8 mouse cellular contexts compared by ENCODE assay signal in genomic region chr5:34185791-34186190, GRCm38 (mm10). TPM values are rescaled to one million over a fixed set of nuclear protein-coding genes. Genes with fewer than 3 reads are reported as not detected.
DNase-seq lines count a peak whose midpoint lies in the region; ATAC-seq and TF ChIP-seq lines count a peak whose summit lies in the region.

No protein-coding gene starts in this region.

- peak overlapping the region; percentile 90 for H3K4me2 ChIP-seq in heart, embryonic 11.5 days
- H3K4me2 ChIP-seq in forebrain, embryonic 15.5 days (replicated peaks) = peak overlapping the region; percentile 94
- peak overlapping the region; percentile 74 for H3K4me2 ChIP-seq in limb, embryonic 15.5 days

- H3K9ac ChIP-seq in heart, embryonic 11.5 days (ENCODE audit: low read depth, low read length) = peak overlapping the region; percentile 90
- peak overlapping the region; percentile 77 for H3K9ac ChIP-seq in forebrain, embryonic 15.5 days (replicated peaks)
- H3K9ac ChIP-seq in limb, embryonic 15.5 days = peak overlapping the region; percentile 87; the same call in 1 of the 2 replicates

- no peak overlapping the region for H3K27ac ChIP-seq in heart, embryonic 11.5 days (ENCODE audit: low read depth, low read length)
- H3K27ac ChIP-seq in bone marrow macrophage, adult 2 months (ENCODE audit: insufficient read depth, low read depth, low read length) = no peak overlapping the region
- no peak overlapping the region for H3K27ac ChIP-seq in forebrain, embryonic 15.5 days (replicated peaks)
- H3K27ac ChIP-seq in limb, embryonic 15.5 days = peak overlapping the region; percentile 96; the same call in 1 of the 2 replicates

- H3K27me3 ChIP-seq in heart, embryonic 11.5 days (ENCODE audit: control insufficient read depth, insufficient read depth, low read length) = no peaks in the 10 kb centered on the region
- peaks cover 5% of the 10 kb centered on the region; the same call in 1 of the 2 replicates for H3K27me3 ChIP-seq in forebrain, embryonic 15.5 days
- no peaks in the 10 kb centered on the region for H3K27me3 ChIP-seq in limb, embryonic 15.5 days

- no peak for DNase-seq in heart, postnatal 14 days
- DNase-seq in testis, postnatal 10 days (ENCODE audit: low spot score) = peak; percentile 36
- no peak for DNase-seq in left cerebral cortex, adult 9 months (ENCODE audit: low spot score in 2 of 2)
- no peak for DNase-seq in spleen, postnatal 14 days (ENCODE audit: low spot score in 2 of 2)

- TF ChIP-seq POLR2A in bone marrow macrophage, adult 2 months (IDR thresholded peaks at IDR 0.05; ENCODE audit: borderline replicate concordance, low read depth, low read length) = no peak

- H3K9me3 ChIP-seq in heart, embryonic 11.5 days (replicated peaks; ENCODE audit: control insufficient read depth, low read length) = no peaks in the 10 kb centered on the region
- no peaks in the 10 kb centered on the region for H3K9me3 ChIP-seq in forebrain, embryonic 15.5 days
- no peaks in the 10 kb centered on the region for H3K9me3 ChIP-seq in limb, embryonic 15.5 days

- ATAC-seq in heart, embryonic 11.5 days (replicated peaks; ENCODE audit: insufficient number of reproducible peaks, low FRiP score, low TSS enrichment) = no peak
- ATAC-seq in forebrain, embryonic 15.5 days (replicated peaks) = no peak
- no peak for ATAC-seq in limb, embryonic 15.5 days (ENCODE audit: insufficient number of reproducible peaks, low FRiP score, low TSS enrichment, low read depth)

- intact Hi-C loops in heart, postnatal 14 days (cut with DNase I) = loop anchor here (2.0 kb wide), 1 partner anchor 15 kb away; no protein-coding TSS in a partner anchor

- peak overlapping the region; percentile 92 for H3K4me3 ChIP-seq in heart, embryonic 11.5 days (ENCODE audit: low read depth, low read length)
- peak overlapping the region; percentile 93 for H3K4me3 ChIP-seq in bone marrow macrophage, adult 2 months (ENCODE audit: insufficient read depth, low read length)
- peak overlapping the region; percentile 95 for H3K4me3 ChIP-seq in forebrain, embryonic 15.5 days
- peak overlapping the region; percentile 97 for H3K4me3 ChIP-seq in limb, embryonic 15.5 days

- no peak for TF ChIP-seq CTCF in bone marrow macrophage, adult 2 months (IDR thresholded peaks at IDR 0.05; ENCODE audit: low read depth, low read length)

- H3K4me1 ChIP-seq in heart, embryonic 11.5 days (ENCODE audit: control insufficient read depth, insufficient read depth, low read length) = peaks cover 51% of the 10 kb centered on the region
- peaks cover 38% of the 10 kb centered on the region for H3K4me1 ChIP-seq in bone marrow macrophage, adult 2 months (ENCODE audit: control insufficient read depth, insufficient read depth, low read length)
- H3K4me1 ChIP-seq in forebrain, embryonic 15.5 days = peaks cover 46% of the 10 kb centered on the region
- peaks cover 63% of the 10 kb centered on the region for H3K4me1 ChIP-seq in limb, embryonic 15.5 days

- peaks cover 3% of the 10 kb centered on the region; the same call in 1 of the 2 replicates for H3K36me3 ChIP-seq in heart, embryonic 11.5 days (ENCODE audit: control insufficient read depth, insufficient read depth, low read length)
- H3K36me3 ChIP-seq in forebrain, embryonic 15.5 days = peaks cover 7% of the 10 kb centered on the region; the same call in 1 of the 2 replicates
- H3K36me3 ChIP-seq in limb, embryonic 15.5 days = peaks cover 23% of the 10 kb centered on the region

RNA-seq across cellular contexts. Expression of gene Mxd4, which starts 1.7 kb away (rescaled TPM):
- polyA plus RNA-seq in heart, embryonic 11.5 days (2014; fragmentation: Nextera tagmentation; extraction: Ambion mirVana) = 23.3 and 26.7 TPM in 2 replicates
- total RNA-seq in heart, postnatal 14 days (2021) = 100 to 1,000 TPM; 127 to 129 TPM
- 112 and 116 TPM in 2 replicates for polyA plus RNA-seq in bone marrow macrophage, adult 2 months (2012; ENCODE audit: insufficient read depth, insufficient read length, missing spikeins)
- 40.5 and 44.5 TPM in 2 replicates for polyA plus RNA-seq in forebrain, embryonic 15.5 days (2015; fragmentation: Nextera tagmentation; extraction: Ambion mirVana)
- polyA plus RNA-seq in limb, embryonic 15.5 days (2015; fragmentation: Nextera tagmentation; extraction: Ambion mirVana) = 40.3 and 42.4 TPM in 2 replicates

RNA-seq across cellular contexts. Expression of gene Haus3, which starts 16.5 kb away (rescaled TPM):
- polyA plus RNA-seq in heart, embryonic 11.5 days (2014; fragmentation: Nextera tagmentation; extraction: Ambion mirVana) = 28.8 and 31.2 TPM in 2 replicates
- 1 to 10 TPM; 6.0 to 7.1 TPM for total RNA-seq in heart, postnatal 14 days (2021)
- 25.8 and 33.0 TPM in 2 replicates for polyA plus RNA-seq in bone marrow macrophage, adult 2 months (2012; ENCODE audit: insufficient read depth, insufficient read length, missing spikeins)
- polyA plus RNA-seq in forebrain, embryonic 15.5 days (2015; fragmentation: Nextera tagmentation; extraction: Ambion mirVana) = 19.1 and 20.9 TPM in 2 replicates
- 28.1 and 29.4 TPM in 2 replicates for polyA plus RNA-seq in limb, embryonic 15.5 days (2015; fragmentation: Nextera tagmentation; extraction: Ambion mirVana)

RNA-seq across cellular contexts. Expression of gene Poln, which starts 16.5 kb away (rescaled TPM):
- polyA plus RNA-seq in heart, embryonic 11.5 days (2014; fragmentation: Nextera tagmentation; extraction: Ambion mirVana) = 0.38 and 0.52 TPM in 2 replicates
- total RNA-seq in heart, postnatal 14 days (2021) = 1 to 10 TPM in 1 of 2 experiments, under 1 TPM in 1; 0.98 to 2.0 TPM
- 0.56 and 1.5 TPM in 2 replicates for polyA plus RNA-seq in bone marrow macrophage, adult 2 months (2012; ENCODE audit: insufficient read depth, insufficient read length, missing spikeins)
- 0.19 and 0.34 TPM in 2 replicates for polyA plus RNA-seq in forebrain, embryonic 15.5 days (2015; fragmentation: Nextera tagmentation; extraction: Ambion mirVana)
- 3.3 and 3.9 TPM in 2 replicates for polyA plus RNA-seq in limb, embryonic 15.5 days (2015; fragmentation: Nextera tagmentation; extraction: Ambion mirVana)
